Mouse (Mus musculus): ENCODE measurements around the gene Ppm1h.

Gene Ppm1h

GRCm38 (mm10) chr10:122746211-122746610, 67.6 kb downstream of the Ppm1h start:
- in situ Hi-C loops (cut with MboI) = no loop called here

- in situ Hi-C loops (cut with MboI) = no loop called here
Measured at GRCm38 (mm10) chr10:122747151-122747925, 68.8 kb downstream of the Ppm1h start.

GRCm38 (mm10) chr10:122748361-122748951, 69.9 kb downstream of the Ppm1h start:
- in situ Hi-C loops (cut with MboI) = no loop called here

- in situ Hi-C loops (cut with MboI) = no loop called here
Measured at GRCm38 (mm10) chr10:122749071-122749470, 70.5 kb downstream of the Ppm1h start.

GRCm38 (mm10) chr10:122749876-122750275, 71.3 kb downstream of the Ppm1h start:
- in situ Hi-C loops (cut with MboI) = no loop called here

GRCm38 (mm10) chr10:122752950-122753923, 74.7 kb downstream of the Ppm1h start:
- in situ Hi-C loops (cut with MboI) = no loop called here

- in situ Hi-C loops (cut with MboI) = no loop called here
Measured at GRCm38 (mm10) chr10:122753924-122754307, 75.4 kb downstream of the Ppm1h start.

GRCm38 (mm10) chr10:122754967-122755366, 76.4 kb downstream of the Ppm1h start:
- in situ Hi-C loops (cut with MboI) = no loop called here

GRCm38 (mm10) chr10:122756879-122757530, 78.4 kb downstream of the Ppm1h start:
- in situ Hi-C loops (cut with MboI) = no loop called here

GRCm38 (mm10) chr10:122757727-122758126, 79.2 kb downstream of the Ppm1h start:
- in situ Hi-C loops (cut with MboI) = no loop called here

GRCm38 (mm10) chr10:122758346-122758745, 79.8 kb downstream of the Ppm1h start:
- in situ Hi-C loops (cut with MboI) = no loop called here

- in situ Hi-C loops (cut with MboI) = no loop called here
Measured at GRCm38 (mm10) chr10:122759729-122760128, 81.2 kb downstream of the Ppm1h start.

GRCm38 (mm10) chr10:122760469-122761307, 82.1 kb downstream of the Ppm1h start:
- in situ Hi-C loops (cut with MboI) = no loop called here

- in situ Hi-C loops (cut with MboI) = no loop called here
Measured at GRCm38 (mm10) chr10:122762772-122763511, 84.4 kb downstream of the Ppm1h start.

GRCm38 (mm10) chr10:122763596-122763995, 85.0 kb downstream of the Ppm1h start:
- in situ Hi-C loops (cut with MboI) = no loop called here

GRCm38 (mm10) chr10:122764653-122765052, 86.1 kb downstream of the Ppm1h start:
- in situ Hi-C loops (cut with MboI) = no loop called here

- in situ Hi-C loops (cut with MboI) = no loop called here
Measured at GRCm38 (mm10) chr10:122765521-122765920, 87.0 kb downstream of the Ppm1h start.

GRCm38 (mm10) chr10:122765992-122766391, 87.4 kb downstream of the Ppm1h start:
- in situ Hi-C loops (cut with MboI) = no loop called here

- in situ Hi-C loops (cut with MboI) = no loop called here
Measured at GRCm38 (mm10) chr10:122768204-122768892, 89.8 kb downstream of the Ppm1h start.
